Mouse (Mus musculus) heart, adult 2 months (tissue): ENCODE measurements around the gene Erc1.

Experiments
- CTCF ChIP-seq: fragments of 200-600 bp; IDR thresholded peaks from 2 replicates; pipeline ENCODE4 v1.8.1; 2022; ENCODE audit warnings: antibody characterized with exemption, mild to moderate bottlenecking, moderate library complexity
- POLR2A ChIP-seq: fragments of 200-500 bp; IDR thresholded peaks from 2 replicates; pipeline ENCODE4 v1.6.1; 2011; ENCODE audit warnings: mild to moderate bottlenecking, low read depth, low read length, control low read depth; ENCODE audit not compliant: insufficient read depth

GRCm38 (mm10) chr6:119740541-119740940 lies 107.4 kb downstream of the Erc1 start:
- no peak for TF ChIP-seq CTCF
- no peak for TF ChIP-seq POLR2A
